Mouse (Mus musculus) MEL (cell line): ENCODE results near the gene Cyp2j7. TPM values are rescaled to one million over a fixed set of nuclear protein-coding genes. Genes with fewer than 3 reads are reported as not detected.
"Not testable (repeated sequence)": the region's sequence is repeated elsewhere in the genome, so short reads cannot be mapped to it uniquely, and the experiment has no call there.

Source experiments
- DNase-seq: peaks from one replicate; pipeline ENCODE4 v3.0.0; 2011; ENCODE audit warnings: low read depth, low spot score
- H3K27ac ChIP-seq: 2 replicates; pipeline ENCODE4 v1.5.1; 2012; ENCODE audit warnings: low read depth, mild to moderate bottlenecking, control low read depth, low read length, moderate library complexity; ENCODE audit not compliant: control insufficient read depth
- H3K27me3 ChIP-seq, 2 experiments: fragments of 150-350 bp in 1 of 2; sonication (generic) in 1 of 2; 2 replicates each; pipeline ENCODE4 v1.6.1; 2012; ENCODE audit warnings: low read length in 2 of 2, mild to moderate bottlenecking in 2 of 2, improper control_type of control experiment in 1 of 2, moderate library complexity in 1 of 2; ENCODE audit not compliant: insufficient read depth in 2 of 2, control insufficient read depth in 1 of 2
- H3K36me3 ChIP-seq, 2 experiments: 2 replicates each; pipeline ENCODE4 v1.6.1; 2012 to 2014; ENCODE audit warnings: low read length in 2 of 2, improper control_type of control experiment in 1 of 2, inconsistent platforms in 1 of 2, mild to moderate bottlenecking in 1 of 2; ENCODE audit not compliant: insufficient read depth in 2 of 2, control insufficient read depth in 1 of 2
- H3K4me1 ChIP-seq, 2 experiments: fragments of 150-350 bp in 1 of 2; sonication (generic) in 1 of 2; 2 replicates each; pipeline ENCODE4 v1.6.1; 2012; ENCODE audit warnings: low read length in 2 of 2, improper control_type of control experiment in 1 of 2, mild to moderate bottlenecking in 1 of 2; ENCODE audit not compliant: insufficient read depth in 2 of 2, control insufficient read depth in 1 of 2
- H3K4me3 ChIP-seq, 2 experiments: fragments of 150-350 bp in 1 of 2; sonication (generic) in 1 of 2; 2 replicates each; pipeline ENCODE4 v1.5.1; 2012; ENCODE audit warnings: low read depth in 2 of 2, low read length in 2 of 2, mild to moderate bottlenecking in 2 of 2, moderate library complexity in 2 of 2, control low read depth in 1 of 2, improper control_type of control experiment in 1 of 2; ENCODE audit not compliant: control insufficient read depth in 1 of 2, insufficient read depth in 1 of 2
- H3K79me2 ChIP-seq: 2 replicates; pipeline ENCODE4 v1.6.1; 2012; ENCODE audit warnings: mild to moderate bottlenecking, low read length, moderate library complexity; ENCODE audit not compliant: control insufficient read depth, poor library complexity, insufficient read depth
- H3K9ac ChIP-seq: 2 replicates; pipeline ENCODE4 v1.6.1; 2012; ENCODE audit warnings: low read depth, mild to moderate bottlenecking, control low read depth, low read length, moderate library complexity; ENCODE audit not compliant: control insufficient read depth, poor library complexity, severe bottlenecking
- H3K9me3 ChIP-seq: fragments of 150-350 bp; sonication (generic); replicated peaks from 2 replicates; pipeline ENCODE4 v1.6.1; 2012; ENCODE audit warnings: mild to moderate bottlenecking, low read length, improper control_type of control experiment, moderate library complexity; ENCODE audit not compliant: insufficient read depth
- BHLHE40 ChIP-seq: IDR thresholded peaks from 2 replicates; pipeline ENCODE4 v1.6.1; 2012; ENCODE audit warnings: low read depth, mild to moderate bottlenecking, inconsistent platforms, low read length, improper control_type of control experiment, borderline replicate concordance
- CTCF ChIP-seq, 3 experiments: IDR thresholded peaks in 2 of 3; conservative IDR thresholded peaks in 1 of 3; 2 replicates each; pipeline ENCODE4 v1.5.1; 2011 to 2012; ENCODE audit warnings: low read length in 3 of 3, low read depth in 2 of 3, mild to moderate bottlenecking in 2 of 3, improper control_type of control experiment in 1 of 3, inconsistent platforms in 1 of 3, mixed read lengths in 1 of 3, moderate library complexity in 1 of 3; ENCODE audit not compliant: control insufficient read depth in 1 of 3, insufficient read depth in 1 of 3, poor library complexity in 1 of 3, severe bottlenecking in 1 of 3
- ELF1 ChIP-seq: IDR thresholded peaks from 2 replicates; pipeline ENCODE4 v1.6.1; 2014; ENCODE audit warnings: low read depth, mild to moderate bottlenecking, inconsistent platforms, low read length, improper control_type of control experiment, moderate library complexity
- EP300 ChIP-seq, 2 experiments: IDR thresholded peaks; 2 replicates each; pipeline ENCODE4 v1.6.1; 2011; ENCODE audit warnings: improper control_type of control experiment in 2 of 2, low read length in 2 of 2, low read depth in 1 of 2, mild to moderate bottlenecking in 1 of 2
- ETS1 ChIP-seq: IDR thresholded peaks from 2 replicates; pipeline ENCODE4 v1.6.1; 2012; ENCODE audit warnings: low read depth, mild to moderate bottlenecking, inconsistent platforms, low read length, improper control_type of control experiment, moderate library complexity
- GABPA ChIP-seq: IDR thresholded peaks from 2 replicates; pipeline ENCODE4 v1.6.1; 2012; ENCODE audit warnings: low read depth, mild to moderate bottlenecking, inconsistent platforms, low read length, improper control_type of control experiment, moderate library complexity
- HCFC1 ChIP-seq: IDR thresholded peaks from 2 replicates; pipeline ENCODE4 v1.6.1; 2012; ENCODE audit warnings: low read depth, mild to moderate bottlenecking, inconsistent platforms, low read length, improper control_type of control experiment, moderate library complexity
- MAFK ChIP-seq: IDR thresholded peaks from 2 replicates; pipeline ENCODE4 v1.6.1; 2011; ENCODE audit warnings: low read depth, mild to moderate bottlenecking, low read length, improper control_type of control experiment, borderline replicate concordance
- MAX ChIP-seq: IDR thresholded peaks from 2 replicates; pipeline ENCODE4 v1.6.1; 2011; ENCODE audit warnings: low read length, improper control_type of control experiment
- MEF2A ChIP-seq: IDR thresholded peaks from 2 replicates; pipeline ENCODE4 v1.6.1; 2014; ENCODE audit warnings: low read depth, mild to moderate bottlenecking, inconsistent platforms, low read length, improper control_type of control experiment; ENCODE audit not compliant: poor library complexity, insufficient replicate concordance, severe bottlenecking; ENCODE audit errors: extremely low read depth
- NELFE ChIP-seq: IDR thresholded peaks from 2 replicates; pipeline ENCODE4 v1.6.1; 2011; ENCODE audit warnings: low read depth, low read length, improper control_type of control experiment
- POLR2AphosphoS2 ChIP-seq: IDR thresholded peaks from 2 replicates; pipeline ENCODE4 v1.6.1; 2011; ENCODE audit warnings: low read length, improper control_type of control experiment
- RAD21 ChIP-seq: IDR thresholded peaks from 2 replicates; pipeline ENCODE4 v1.6.1; 2011; ENCODE audit warnings: mild to moderate bottlenecking, low read depth, low read length, improper control_type of control experiment
- TCF12 ChIP-seq: IDR thresholded peaks from 2 replicates; pipeline ENCODE4 v1.6.1; 2014; ENCODE audit warnings: low read depth, mild to moderate bottlenecking, inconsistent platforms, low read length, improper control_type of control experiment, moderate library complexity
- UBTF ChIP-seq: IDR thresholded peaks from 2 replicates; pipeline ENCODE4 v1.6.1; 2012; ENCODE audit warnings: low read depth, mild to moderate bottlenecking, inconsistent platforms, low read length, improper control_type of control experiment, moderate library complexity, borderline replicate concordance; ENCODE audit not compliant: insufficient read depth
- USF1 ChIP-seq: IDR thresholded peaks from 2 replicates; pipeline ENCODE4 v1.6.1; 2014; ENCODE audit warnings: low read depth, mild to moderate bottlenecking, inconsistent platforms, low read length, improper control_type of control experiment, moderate library complexity
- ZMIZ1 ChIP-seq: IDR thresholded peaks from 2 replicates; pipeline ENCODE4 v1.6.1; 2012; ENCODE audit warnings: low read depth, mild to moderate bottlenecking, inconsistent platforms, low read length, improper control_type of control experiment, moderate library complexity
- polyA plus RNA-seq, 2 experiments: library from polyadenylated mRNA; stranded (reverse) in 1 of 2; unstranded in 1 of 2; fragments of >175 nt in 1 of 2; fragments of >200 nt in 1 of 2; gene quantifications; 2 replicates each; pipeline versions ENCODE4 v1.2.1 to v1.2.4; 2012; ENCODE audit warnings: low replicate concordance in 2 of 2, low read depth in 1 of 2; ENCODE audit not compliant: insufficient read length in 2 of 2, insufficient read depth in 1 of 2, missing spikeins in 1 of 2
- total RNA-seq: library from RNA; depleted of rRNA; stranded (reverse); fragments of 300-350 nt; gene quantifications from 2 replicates; pipeline ENCODE4 v1.2.3, GENCODE M21; 2012; rRNA removed

Cyp2j7 gene
- total RNA-seq (not detected in 2 replicates), polyA plus RNA-seq (not detected)

DNA sequence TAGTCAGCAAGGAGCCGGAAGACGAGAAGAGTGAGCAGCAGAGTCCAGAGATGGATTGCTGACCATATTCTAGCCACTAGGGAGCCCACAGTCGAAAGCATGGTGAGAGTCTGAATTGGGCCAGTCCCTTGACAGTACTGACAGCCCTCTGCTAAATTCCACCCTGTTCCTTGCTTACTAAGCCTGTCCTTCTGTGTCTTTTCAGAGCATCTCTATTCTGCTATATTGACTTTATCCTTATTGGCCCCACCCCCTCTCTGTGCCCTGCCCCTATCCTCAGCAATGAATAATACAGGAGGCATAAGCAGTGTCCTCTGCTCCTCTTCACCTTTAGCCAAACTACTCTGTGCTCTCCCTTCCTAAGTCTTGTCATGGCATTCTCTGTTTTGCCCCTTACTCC, at the start of gene Cyp2j7:
TSS of gene Cyp2j7 (minus strand) at position 101 of the 400 bp plus-strand sequence.
- H3K9me3 ChIP-seq, result no peaks in the 10 kb centered on the region
- no peaks in the 10 kb centered on the region for H3K36me3 ChIP-seq
- no peak within 1 kb of the TSS for H3K27ac ChIP-seq
- no peak within 1 kb of the TSS for H3K4me3 ChIP-seq
- no peak for DNase-seq
- TF ChIP-seq BHLHE40 (no peak), EP300 (IDR thresholded peaks at IDR 0.05; ENCODE audit: low read depth in 1 of 2, low read length in 2 of 2) (no peak), ZMIZ1 (no peak), MAFK (no peak), NELFE (no peak), USF1 (no peak), UBTF (no peak), MEF2A (no peak), GABPA (no peak), HCFC1 (no peak), RAD21 (no peak), ELF1 (no peak), ETS1 (no peak), MAX (no peak), TCF12 (no peak), POLR2AphosphoS2 (no peak), CTCF (IDR thresholded peaks at IDR 0.05 in 2 of 3, conservative IDR thresholded peaks at IDR 0.05 in 1 of 3; ENCODE audit: control insufficient read depth in 1 of 3, insufficient read depth in 1 of 3, low read depth in 2 of 3, low read length in 3 of 3, poor library complexity in 1 of 3, severe bottlenecking in 1 of 3) (no peak)
- no peak within 1 kb of the TSS for H3K9ac ChIP-seq
- no peaks in the 10 kb centered on the region for H3K27me3 ChIP-seq
- H3K4me1 ChIP-seq, result no peaks in the 10 kb centered on the region
- no peaks in the 10 kb centered on the region for H3K79me2 ChIP-seq

DNA sequence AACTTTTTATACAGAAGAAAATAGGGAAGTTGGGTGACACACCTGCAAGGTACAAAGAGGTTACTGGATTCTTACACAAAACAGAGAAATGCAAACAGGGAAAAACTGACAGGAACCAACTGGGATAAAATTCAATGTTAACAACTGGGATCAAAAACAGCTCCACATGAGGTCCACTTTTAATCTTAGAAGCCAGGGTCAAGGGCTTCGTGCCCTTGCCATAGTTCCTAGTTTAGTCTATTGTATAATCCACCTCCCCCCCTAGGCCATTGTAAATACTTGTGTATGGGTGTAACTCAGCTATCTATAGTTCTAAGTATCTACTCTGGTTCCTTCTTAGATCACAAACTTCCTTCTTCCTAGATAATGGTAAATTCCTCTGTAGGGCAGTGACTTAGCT, 40.4 kb upstream of the Cyp2j7 start:
- H3K4me1 ChIP-seq, H3K36me3 ChIP-seq, H3K4me3 ChIP-seq, DNase-seq, H3K27me3 ChIP-seq, H3K79me2 ChIP-seq, H3K27ac ChIP-seq, H3K9me3 ChIP-seq, H3K9ac ChIP-seq: not testable (repeated sequence)
